Mouse (Mus musculus): ENCODE measurements at regions not wholly inside any gene's neighbourhood (a gene's known extent, or its start where the extent isn't known, plus 50 kb on each side); places are given as distances from the start of the nearest gene placed in this dataset.

DNA sequence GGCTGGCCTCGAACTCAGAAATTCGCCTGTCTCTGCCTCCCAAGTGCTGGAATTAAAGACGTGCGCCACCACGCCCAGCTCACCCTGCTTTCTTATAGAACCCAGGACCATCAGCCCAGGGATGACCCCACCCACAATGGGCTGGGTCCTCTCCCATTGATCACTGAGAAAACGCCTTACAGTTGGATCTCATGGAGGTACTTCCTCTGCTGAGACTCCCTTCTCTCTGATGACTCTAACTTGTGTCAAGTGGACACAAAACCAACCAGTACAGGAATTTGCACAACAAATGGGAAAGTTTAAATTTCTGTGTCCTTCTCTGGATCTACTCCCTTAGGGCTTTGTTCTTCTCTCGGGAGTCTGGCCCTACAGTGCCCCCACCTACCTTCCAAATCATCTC, 85.0 kb downstream of the Tomm20 start:
- TF ChIP-seq CTCF (IDR thresholded peaks at IDR 0.05; ENCODE audit: low read depth, low read length) (no peak), POLR2A (IDR thresholded peaks at IDR 0.05; ENCODE audit: borderline replicate concordance, low read depth, low read length) (no peak)

All from bone marrow macrophage, adult 2 months (primary cell).